Mouse (Mus musculus) stomach, embryonic 15.5 days (tissue): ENCODE measurements around the gene Heatr4. TPM values are rescaled to one million over a fixed set of nuclear protein-coding genes. Genes with fewer than 3 reads are reported as not detected.
"Not testable (repeated sequence)": the region's sequence is repeated elsewhere in the genome, so short reads cannot be mapped to it uniquely, and the experiment has no call there.

ENCODE experiments used
- ATAC-seq: fragments of 200-750 bp; cut with Nextera tagmentation; 2 replicates; pipeline ENCODE4 v1.8.0; 2017; ENCODE audit warnings: low read depth, moderate number of reproducible peaks, moderate TSS enrichment; ENCODE audit not compliant: insufficient read depth, low FRiP score
- H3K27ac ChIP-seq: fragments of 300-500 bp; sonication (generic); 2 replicates; pipeline ENCODE4 v1.5.1; 2015; ENCODE audit warnings: mild to moderate bottlenecking, inconsistent platforms
- H3K27me3 ChIP-seq: fragments of 300-500 bp; sonication (generic); replicated peaks from 2 replicates; pipeline ENCODE4 v1.6.1; 2015; ENCODE audit warnings: inconsistent platforms
- H3K36me3 ChIP-seq: fragments of 300-500 bp; sonication (generic); 2 replicates; pipeline ENCODE4 v1.6.1; 2015; ENCODE audit warnings: inconsistent platforms
- H3K4me1 ChIP-seq: fragments of 300-500 bp; sonication (generic); 2 replicates; pipeline ENCODE4 v1.6.1; 2015; ENCODE audit warnings: inconsistent platforms
- H3K4me2 ChIP-seq: fragments of 300-500 bp; sonication (generic); 2 replicates; pipeline ENCODE4 v1.6.1; 2015; ENCODE audit warnings: mild to moderate bottlenecking, inconsistent platforms
- H3K4me3 ChIP-seq: fragments of 300-500 bp; sonication (generic); replicated peaks from 2 replicates; pipeline ENCODE4 v1.5.1; 2015; ENCODE audit warnings: inconsistent platforms
- H3K9ac ChIP-seq: fragments of 300-500 bp; sonication (generic); 2 replicates; pipeline ENCODE4 v1.6.1; 2015; ENCODE audit warnings: inconsistent platforms
- H3K9me3 ChIP-seq: fragments of 300-500 bp; sonication (generic); 2 replicates; pipeline ENCODE4 v1.6.1; 2016; ENCODE audit warnings: inconsistent platforms
- WGBS: fragments of 180-500 bp; shearing (Covaris S2); methylation state at CpG from one replicate; pipeline ENCODE4 v1.1.7; 2015; 5-methylcytosine and 5-hydroxymethylcytosine counted together
- polyA plus RNA-seq: library from polyadenylated mRNA; unstranded; fragments of >200 nt; fragmentation: Nextera tagmentation; extraction: Ambion mirVana; gene quantifications from 2 replicates; pipeline ENCODE4 v1.2.1, GENCODE M21; 2015

The Heatr4 gene
- polyA plus RNA-seq, 1 experiment from 2014 or later, result 0.04 TPM

- 70% methylated on average over 6 of the region's 6 CpGs for WGBS
- H3K4me2 ChIP-seq, result no peak overlapping the region
- no peak overlapping the region for H3K4me3 ChIP-seq
- no peak overlapping the region for H3K27ac ChIP-seq
- H3K4me1 ChIP-seq, result peaks cover 18% of the 10 kb centered on the region
- peaks cover 5% of the 10 kb centered on the region; the same call in 1 of the 2 replicates for H3K36me3 ChIP-seq
- no peak overlapping the region for H3K9ac ChIP-seq
- no peaks in the 10 kb centered on the region for H3K9me3 ChIP-seq
- H3K27me3 ChIP-seq, result no peaks in the 10 kb centered on the region
- no peak for ATAC-seq
Measured at GRCm38 (mm10) chr12:84013130-84013529, 28.5 kb upstream of the Heatr4 start.

GRCm38 (mm10) chr12:84011251-84012040 is 26.8 kb upstream of the Heatr4 start:
- no peak overlapping the region for H3K27ac ChIP-seq
- 54% methylated on average over 12 of the region's 12 CpGs for WGBS
- peaks cover 5% of the 10 kb centered on the region; the same call in 1 of the 2 replicates for H3K36me3 ChIP-seq
- H3K4me3 ChIP-seq, result no peak overlapping the region; the same call in 1 of the 2 replicates
- no peaks in the 10 kb centered on the region for H3K9me3 ChIP-seq
- H3K4me2 ChIP-seq, result peak overlapping the region; percentile 20
- H3K27me3 ChIP-seq, result no peaks in the 10 kb centered on the region
- no peak overlapping the region for H3K9ac ChIP-seq
- no peak for ATAC-seq
- H3K4me1 ChIP-seq, result peaks cover 18% of the 10 kb centered on the region

- H3K27me3 ChIP-seq, result no peaks in the 10 kb centered on the region
- H3K27ac ChIP-seq, result no peak overlapping the region
- no peak overlapping the region for H3K9ac ChIP-seq
- ATAC-seq, result no peak
- H3K36me3 ChIP-seq, result no peaks in the 10 kb centered on the region
- WGBS, result 65% methylated on average over 3 of the region's 3 CpGs
- peak overlapping the region; percentile 50 for H3K4me3 ChIP-seq
- no peaks in the 10 kb centered on the region for H3K9me3 ChIP-seq
- peak overlapping the region; percentile 60 for H3K4me2 ChIP-seq
- H3K4me1 ChIP-seq, result peaks cover 18% of the 10 kb centered on the region
Measured at GRCm38 (mm10) chr12:84010201-84010600, 25.5 kb upstream of the Heatr4 start.

GRCm38 (mm10) chr12:84009171-84009965 is 24.7 kb upstream of the Heatr4 start, which contains the start of gene Acot1:
TSS of gene Acot1 (plus strand) at chr12:84009490.
- WGBS, result 2% methylated on average over 62 of the region's 70 CpGs
- H3K4me2 ChIP-seq, result peak within 1 kb of the TSS; percentile 60
- peak within 1 kb of the TSS; percentile 50 for H3K4me3 ChIP-seq
- 0 out of 2 replicates have a peak within 1 kb of the TSS, but pooled peaks have one; percentile 29 for H3K9ac ChIP-seq
- not testable (repeated sequence) for H3K36me3 ChIP-seq, H3K9me3 ChIP-seq, H3K27me3 ChIP-seq
- peak; percentile 96 for ATAC-seq
- H3K4me1 ChIP-seq, result peaks cover 18% of the 10 kb centered on the region
- peak within 1 kb of the TSS; percentile 59 for H3K27ac ChIP-seq

GRCm38 (mm10) chr12:84008729-84009128 is 24.1 kb upstream of the Heatr4 start:
- H3K9me3 ChIP-seq, result no peaks in the 10 kb centered on the region
- no peaks in the 10 kb centered on the region for H3K36me3 ChIP-seq
- no peak overlapping the region for H3K9ac ChIP-seq
- WGBS, result 58% methylated on average over 8 of the region's 8 CpGs
- peak overlapping the region; percentile 60 for H3K4me2 ChIP-seq
- peak overlapping the region; percentile 50 for H3K4me3 ChIP-seq
- no peak for ATAC-seq
- peaks cover 18% of the 10 kb centered on the region for H3K4me1 ChIP-seq
- H3K27me3 ChIP-seq, result no peaks in the 10 kb centered on the region
- H3K27ac ChIP-seq, result peak overlapping the region; percentile 59; the same call in 1 of the 2 replicates

- no peaks in the 10 kb centered on the region for H3K27me3 ChIP-seq
- no peak overlapping the region for H3K27ac ChIP-seq
- H3K4me1 ChIP-seq, result peaks cover 18% of the 10 kb centered on the region
- H3K9me3 ChIP-seq, result no peaks in the 10 kb centered on the region
- H3K4me2 ChIP-seq, result peak overlapping the region; percentile 60; the same call in 1 of the 2 replicates
- no peaks in the 10 kb centered on the region for H3K36me3 ChIP-seq
- no peak overlapping the region for H3K4me3 ChIP-seq
- no peak for ATAC-seq
- 87% methylated on average over 12 of the region's 12 CpGs for WGBS
- no peak overlapping the region for H3K9ac ChIP-seq
Measured at GRCm38 (mm10) chr12:84008251-84008650, 23.6 kb upstream of the Heatr4 start.

GRCm38 (mm10) chr12:84003866-84004265 is 19.2 kb upstream of the Heatr4 start:
- Histone ChIP-seq H3K27me3 (no peaks in the 10 kb centered on the region), H3K4me1 (peaks cover 6% of the 10 kb centered on the region; the same call in 1 of the 2 replicates), H3K4me3 (no peak overlapping the region), H3K9ac (no peak overlapping the region), H3K4me2 (no peak overlapping the region), H3K9me3 (no peaks in the 10 kb centered on the region), H3K36me3 (no peaks in the 10 kb centered on the region), H3K27ac (no peak overlapping the region)
- WGBS, result 88% methylated on average over 1 of the region's 1 CpGs
- no peak for ATAC-seq

GRCm38 (mm10) chr12:84000418-84000817 is 15.8 kb upstream of the Heatr4 start:
- H3K4me2 ChIP-seq, result no peak overlapping the region
- 0 out of 2 replicates have a peak, but pooled peaks cover 3% of the 10 kb centered on the region for H3K4me1 ChIP-seq
- H3K36me3 ChIP-seq, result no peaks in the 10 kb centered on the region
- H3K9ac ChIP-seq, result no peak overlapping the region
- 54% methylated on average over 3 of the region's 3 CpGs for WGBS
- H3K27me3 ChIP-seq, result no peaks in the 10 kb centered on the region
- H3K27ac ChIP-seq, result no peak overlapping the region
- no peaks in the 10 kb centered on the region for H3K9me3 ChIP-seq
- no peak for ATAC-seq
- no peak overlapping the region for H3K4me3 ChIP-seq

- not testable (repeated sequence) for H3K27me3 ChIP-seq, H3K9me3 ChIP-seq, H3K4me3 ChIP-seq, H3K9ac ChIP-seq, H3K36me3 ChIP-seq, H3K4me1 ChIP-seq, H3K4me2 ChIP-seq
- peak; percentile 80; the same call in 1 of the 2 replicates for ATAC-seq
- WGBS, result 42% methylated on average over 8 of the region's 8 CpGs
- H3K27ac ChIP-seq, result 0 out of 2 replicates have a peak overlapping the region, but pooled peaks have one; percentile 1
Measured at GRCm38 (mm10) chr12:83999237-83999636, 14.6 kb upstream of the Heatr4 start.

GRCm38 (mm10) chr12:83998341-83999107 is 13.9 kb upstream of the Heatr4 start:
- H3K4me1 ChIP-seq, result 0 out of 2 replicates have a peak, but pooled peaks cover 3% of the 10 kb centered on the region
- H3K36me3 ChIP-seq, result 0 out of 2 replicates have a peak, but pooled peaks cover 4% of the 10 kb centered on the region
- H3K27me3 ChIP-seq, result no peaks in the 10 kb centered on the region
- H3K9ac ChIP-seq, result no peak overlapping the region
- WGBS, result 48% methylated on average over 11 of the region's 11 CpGs
- H3K27ac ChIP-seq, result no peak overlapping the region; the same call in 1 of the 2 replicates
- no peak overlapping the region for H3K4me2 ChIP-seq
- no peak overlapping the region for H3K4me3 ChIP-seq
- no peaks in the 10 kb centered on the region for H3K9me3 ChIP-seq
- no peak for ATAC-seq

- no peak for ATAC-seq
- no peak overlapping the region for H3K9ac ChIP-seq
- no peak overlapping the region for H3K4me3 ChIP-seq
- H3K4me1 ChIP-seq, result 0 out of 2 replicates have a peak, but pooled peaks cover 3% of the 10 kb centered on the region
- no peaks in the 10 kb centered on the region for H3K27me3 ChIP-seq
- 59% methylated on average over 2 of the region's 2 CpGs for WGBS
- no peaks in the 10 kb centered on the region for H3K9me3 ChIP-seq
- 0 out of 2 replicates have a peak, but pooled peaks cover 7% of the 10 kb centered on the region for H3K36me3 ChIP-seq
- H3K27ac ChIP-seq, result no peak overlapping the region
- no peak overlapping the region for H3K4me2 ChIP-seq
Measured at GRCm38 (mm10) chr12:83997221-83997620, 12.6 kb upstream of the Heatr4 start.
